Mouse (Mus musculus) urinary bladder, postnatal 10 days (tissue): Measurements from ENCODE around the gene Soga3.

Experiments used
- DNase-seq: peaks from one replicate; pipeline ENCODE4 v3.0.0; 2022; ENCODE audit warnings: low spot score

Gene Soga3

GRCm38 (mm10) chr10:29143566-29144335, at the start of gene Soga3:
TSS of gene Soga3 (plus strand) at chr10:29143839.
- no peak for DNase-seq

GRCm38 (mm10) chr10:29106962-29107361, 36.7 kb upstream of the Soga3 start:
- DNase-seq = no peak

- no peak for DNase-seq
Observed at GRCm38 (mm10) chr10:29142556-29143105, 1.0 kb upstream of the Soga3 start.

- DNase-seq = no peak
Observed at GRCm38 (mm10) chr10:29144612-29145405, 1.2 kb downstream of the Soga3 start.

- no peak for DNase-seq
Observed at GRCm38 (mm10) chr10:29146198-29146857, 2.7 kb downstream of the Soga3 start.

- no peak for DNase-seq
Observed at GRCm38 (mm10) chr10:29146858-29147640, 3.4 kb downstream of the Soga3 start.

GRCm38 (mm10) chr10:29147641-29147990, 4.0 kb downstream of the Soga3 start:
- no peak for DNase-seq

- DNase-seq = no peak
Observed at GRCm38 (mm10) chr10:29148076-29148475, 4.4 kb downstream of the Soga3 start.

- no peak for DNase-seq
Observed at GRCm38 (mm10) chr10:29155304-29155703, 11.7 kb downstream of the Soga3 start.

GRCm38 (mm10) chr10:29161664-29162063, 18.0 kb downstream of the Soga3 start:
- DNase-seq = no peak

GRCm38 (mm10) chr10:29173778-29174177, 30.1 kb downstream of the Soga3 start:
- no peak for DNase-seq

- DNase-seq = no peak
Observed at GRCm38 (mm10) chr10:29175656-29176055, 32.0 kb downstream of the Soga3 start.

- DNase-seq = no peak
Observed at GRCm38 (mm10) chr10:29176881-29177280, 33.2 kb downstream of the Soga3 start.

- no peak for DNase-seq
Observed at GRCm38 (mm10) chr10:29178003-29178402, 34.4 kb downstream of the Soga3 start.

GRCm38 (mm10) chr10:29180210-29180609, 36.6 kb downstream of the Soga3 start:
- DNase-seq = no peak

- DNase-seq = no peak
Observed at GRCm38 (mm10) chr10:29181046-29181445, 37.4 kb downstream of the Soga3 start.

GRCm38 (mm10) chr10:29193769-29194168, 50.1 kb downstream of the Soga3 start:
- no peak for DNase-seq

- no peak for DNase-seq
Observed at GRCm38 (mm10) chr10:29196811-29197210, 53.2 kb downstream of the Soga3 start.

GRCm38 (mm10) chr10:29198642-29199041, 55.0 kb downstream of the Soga3 start, which contains the start of gene Gm49353:
TSS of gene Gm49353 (plus strand) at chr10:29198954.
- no peak for DNase-seq

- DNase-seq = no peak
Observed at GRCm38 (mm10) chr10:29199835-29200234, 56.2 kb downstream of the Soga3 start.

- DNase-seq = no peak
Observed at GRCm38 (mm10) chr10:29200609-29201008, 57.0 kb downstream of the Soga3 start.

- DNase-seq = no peak
Observed at GRCm38 (mm10) chr10:29206730-29207129, 63.1 kb downstream of the Soga3 start.
